Mouse (Mus musculus): ENCODE data around the gene Plekhm3.

DNA sequence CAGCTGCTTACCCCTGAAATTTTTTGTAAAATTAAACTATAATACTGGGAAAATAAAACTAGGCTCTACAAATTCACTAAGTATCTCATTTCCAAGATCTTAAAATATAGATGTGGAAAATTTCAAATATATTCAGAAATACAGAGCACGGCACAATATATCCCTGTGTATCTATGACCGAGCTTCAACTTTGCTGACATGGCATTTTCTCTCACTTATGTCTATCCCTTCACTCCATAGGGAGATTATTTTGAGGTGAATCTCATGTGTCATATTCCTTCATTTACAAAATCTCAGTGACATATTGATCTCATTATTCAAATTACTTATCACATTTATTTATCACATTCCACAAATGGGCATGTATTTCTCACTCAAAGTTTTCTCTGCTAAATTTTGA is 143.4 kb downstream of the Plekhm3 start:
- TF ChIP-seq CTCF (IDR thresholded peaks at IDR 0.05; ENCODE audit: control insufficient read depth, insufficient read depth, insufficient read length) (no peak), USF1 (IDR thresholded peaks at IDR 0.05; ENCODE audit: low read depth) (no peak), FOSL1 (IDR thresholded peaks at IDR 0.05; ENCODE audit: insufficient read depth, low read length, poor library complexity, severe bottlenecking) (no peak)

Measured in C2C12 (cell line).